ENCODE assay signal across 10 mouse cellular contexts in genomic region chr3:108154656-108155055, GRCm38 (mm10). TPM values are rescaled to one million over a fixed set of nuclear protein-coding genes. Genes with fewer than 3 reads are reported as not detected.
DNase-seq lines count a peak whose midpoint lies in the region; ATAC-seq and TF ChIP-seq lines count a peak whose summit lies in the region.
"Had no signal": no experiment of that assay in that cellular context is flagged by ENCODE, and none has a peak within 500 bp of the region (broad histone marks: within the 10 kb centered on the region; RNA-seq: fewer than 3 reads in every experiment).

Gpr61 (minus strand) TSS chr3:108154882.

- H3K9me3 ChIP-seq in neural tube, embryonic 11.5 days (ENCODE audit: control insufficient read depth, low read length), result no peaks in the 10 kb centered on the region
- no peaks in the 10 kb centered on the region for H3K9me3 ChIP-seq in hindbrain, embryonic 14.5 days (ENCODE audit: control insufficient read depth, low read length)
- H3K9me3 ChIP-seq in lung, postnatal 0 days (ENCODE audit: low read length), result no peaks in the 10 kb centered on the region
- H3K9me3 ChIP-seq: limb, embryonic 12.5 days had no signal

- H3K9ac ChIP-seq in neural tube, embryonic 11.5 days (ENCODE audit: low read length), result peak within 1 kb of the TSS; percentile 32
- H3K9ac ChIP-seq in hindbrain, embryonic 14.5 days, result peak within 1 kb of the TSS; percentile 64
- no peak within 1 kb of the TSS for H3K9ac ChIP-seq in lung, postnatal 0 days (replicated peaks; ENCODE audit: low read depth)
- H3K9ac ChIP-seq: limb, embryonic 12.5 days had no signal

- intact Hi-C loops in left cerebral cortex, postnatal 25 days (cut with DNase I), result no loop called here

- no peaks in the 10 kb centered on the region for H3K27me3 ChIP-seq in neural tube, embryonic 11.5 days (ENCODE audit: control insufficient read depth, insufficient read depth, low read length)
- H3K27me3 ChIP-seq in hindbrain, embryonic 14.5 days (ENCODE audit: control insufficient read depth, insufficient read depth, low read length), result no peaks in the 10 kb centered on the region
- H3K27me3 ChIP-seq in lung, postnatal 0 days (replicated peaks; ENCODE audit: insufficient read depth, low read length), result no peaks in the 10 kb centered on the region
- H3K27me3 ChIP-seq: limb, embryonic 12.5 days had no signal

- ATAC-seq in neural tube, embryonic 11.5 days (ENCODE audit: insufficient read depth, low FRiP score, low TSS enrichment), result no peak
- ATAC-seq in hindbrain, embryonic 14.5 days (ENCODE audit: low FRiP score), result no peak
- no peak for ATAC-seq in lung, postnatal 0 days

- no peak within 1 kb of the TSS for H3K4me3 ChIP-seq in neural tube, embryonic 11.5 days (ENCODE audit: low read depth, low read length)
- H3K4me3 ChIP-seq in hindbrain, embryonic 14.5 days (replicated peaks; ENCODE audit: low read length), result peak within 1 kb of the TSS; percentile 30
- no peak within 1 kb of the TSS for H3K4me3 ChIP-seq in lung, postnatal 0 days (ENCODE audit: low read depth, low read length)
- H3K4me3 ChIP-seq: limb, embryonic 12.5 days had no signal

- TF ChIP-seq EP300 in lung, postnatal 0 days (IDR thresholded peaks at IDR 0.05), result no peak

- H3K4me2 ChIP-seq in neural tube, embryonic 11.5 days (ENCODE audit: low read depth), result no peak within 1 kb of the TSS; the same call in 1 of the 2 replicates
- peak within 1 kb of the TSS; percentile 49 for H3K4me2 ChIP-seq in hindbrain, embryonic 14.5 days (replicated peaks)
- no peak within 1 kb of the TSS for H3K4me2 ChIP-seq in lung, postnatal 0 days (replicated peaks; ENCODE audit: low read depth, low read length)
- H3K4me2 ChIP-seq: limb, embryonic 12.5 days had no signal

- H3K36me3 ChIP-seq in neural tube, embryonic 11.5 days (ENCODE audit: control insufficient read depth, insufficient read depth, low read length), result no peaks in the 10 kb centered on the region
- no peaks in the 10 kb centered on the region for H3K36me3 ChIP-seq in hindbrain, embryonic 14.5 days (replicated peaks; ENCODE audit: control insufficient read depth, insufficient read depth)
- H3K36me3 ChIP-seq in lung, postnatal 0 days (ENCODE audit: insufficient read depth, low read length), result no peaks in the 10 kb centered on the region
- H3K36me3 ChIP-seq: limb, embryonic 12.5 days had no signal

- no peaks in the 10 kb centered on the region for H3K4me1 ChIP-seq in neural tube, embryonic 11.5 days (ENCODE audit: control insufficient read depth, insufficient read depth, low read length)
- peaks cover 10% of the 10 kb centered on the region; the same call in 1 of the 2 replicates for H3K4me1 ChIP-seq in hindbrain, embryonic 14.5 days (replicated peaks; ENCODE audit: control insufficient read depth, insufficient read depth, low read length)
- no peaks in the 10 kb centered on the region for H3K4me1 ChIP-seq in lung, postnatal 0 days (ENCODE audit: insufficient read depth, low read depth, low read length)
- H3K4me1 ChIP-seq: limb, embryonic 12.5 days had no signal

- WGBS in neural tube, embryonic 11.5 days, result 59% methylated on average over 4 of the region's 4 CpGs
- WGBS in hindbrain, embryonic 14.5 days, result 37% methylated on average over 4 of the region's 4 CpGs
- 45% methylated on average over 4 of the region's 4 CpGs for WGBS in lung, postnatal 0 days

- H3K27ac ChIP-seq in neural tube, embryonic 11.5 days (ENCODE audit: low read depth, low read length), result no peak within 1 kb of the TSS
- peak within 1 kb of the TSS; percentile 44; the same call in 1 of the 2 replicates for H3K27ac ChIP-seq in hindbrain, embryonic 14.5 days
- H3K27ac ChIP-seq in lung, postnatal 0 days (ENCODE audit: low read length), result no peak within 1 kb of the TSS
- H3K27ac ChIP-seq: limb, embryonic 12.5 days had no signal

- DNase-seq in neural tube, embryonic 11.5 days (ENCODE audit: low spot score), result no peak
- no peak for DNase-seq in neural tube, embryonic 10.5 days (ENCODE audit: extremely low spot score, low spot score)
- DNase-seq in hindbrain, embryonic 14.5 days (ENCODE audit: low spot score), result no peak
- peak; percentile 77 to 90 for DNase-seq in left cerebral cortex, postnatal 25 days (ENCODE audit: low spot score in 2 of 2)
- DNase-seq in right cerebral cortex, postnatal 4 days, result peak; percentile 54
- no peak for DNase-seq in lung, postnatal 0 days (ENCODE audit: low spot score)
- DNase-seq in lung, postnatal 36 days, result no peak
- no peak for DNase-seq in thymus, postnatal 36 days
- DNase-seq: gastrocnemius, postnatal 14 days had no signal

- no peak for TF ChIP-seq CTCF in lung, postnatal 0 days (IDR thresholded peaks at IDR 0.05)

RNA-seq across cellular contexts. Expression of gene Gpr61, which starts in this region (rescaled TPM):
- polyA plus RNA-seq in neural tube, embryonic 11.5 days (2014; fragmentation: Nextera tagmentation; extraction: Ambion mirVana), result 0.45 and 1.1 TPM in 2 replicates
- polyA plus RNA-seq in hindbrain, embryonic 14.5 days (2014; fragmentation: Nextera tagmentation; extraction: Ambion mirVana), result 3.6 and 3.9 TPM in 2 replicates
- total RNA-seq in left cerebral cortex, postnatal 25 days (2021), result 10 to 100 TPM; 18.1 to 19.4 TPM
- not detected in 2 replicates for polyA plus RNA-seq in lung, postnatal 0 days (2015; fragmentation: Nextera tagmentation; extraction: Ambion mirVana)

Comparison
In these comparisons a context has a peak if more than half of its experiments do, and no peak if none do; other contexts are left out.
1. DNase-seq: peak in left cerebral cortex, postnatal 25 days (2 of 2) and right cerebral cortex, postnatal 4 days (single experiment); none in neural tube, embryonic 11.5 days (single experiment), neural tube, embryonic 10.5 days (single experiment), hindbrain, embryonic 14.5 days (single experiment), lung, postnatal 0 days (single experiment), lung, postnatal 36 days (single experiment) and thymus, postnatal 36 days (0 of 2).